Mouse (Mus musculus) right cerebral cortex, postnatal 36 days (tissue): Measurements from ENCODE around the gene Kcnb1.

Source experiments
- DNase-seq, 2 experiments: peaks; one replicate each; pipeline ENCODE4 v3.0.0; 2022; ENCODE audit warnings: low spot score in 2 of 2, mixed read lengths in 1 of 2

The Kcnb1 gene

GRCm38 (mm10) chr2:167079535-167080257, 110.3 kb downstream of the Kcnb1 start:
- peak; percentile 77 to 84 for DNase-seq

GRCm38 (mm10) chr2:167078931-167079495, 110.9 kb downstream of the Kcnb1 start:
- DNase-seq = peak; percentile 37 to 47

- DNase-seq = no peak
These were observed 111.5 kb downstream of the Kcnb1 start for GRCm38 (mm10) chr2:167078486-167078885.

GRCm38 (mm10) chr2:167077199-167077962, 112.6 kb downstream of the Kcnb1 start:
- no peak for DNase-seq

GRCm38 (mm10) chr2:167076759-167077158, 113.2 kb downstream of the Kcnb1 start:
- DNase-seq = no peak

GRCm38 (mm10) chr2:167076352-167076751, 113.6 kb downstream of the Kcnb1 start:
- no peak for DNase-seq

- DNase-seq = no peak
These were observed 115.4 kb downstream of the Kcnb1 start for GRCm38 (mm10) chr2:167074587-167074986.

- DNase-seq = peak; percentile 94
These were observed 118.0 kb downstream of the Kcnb1 start for GRCm38 (mm10) chr2:167071641-167072601.

- DNase-seq = no peak
These were observed 118.7 kb downstream of the Kcnb1 start for GRCm38 (mm10) chr2:167071266-167071640.

GRCm38 (mm10) chr2:167070341-167070740, 119.6 kb downstream of the Kcnb1 start:
- no peak for DNase-seq

GRCm38 (mm10) chr2:167067575-167067974, 122.4 kb downstream of the Kcnb1 start:
- no peak for DNase-seq

GRCm38 (mm10) chr2:167066528-167067516, 123.1 kb downstream of the Kcnb1 start:
- DNase-seq = no peak

- no peak for DNase-seq
These were observed 123.9 kb downstream of the Kcnb1 start for GRCm38 (mm10) chr2:167066031-167066430.

GRCm38 (mm10) chr2:167064601-167065295, 125.2 kb downstream of the Kcnb1 start:
- no peak for DNase-seq

GRCm38 (mm10) chr2:167063906-167064496, 126.0 kb downstream of the Kcnb1 start:
- no peak for DNase-seq

GRCm38 (mm10) chr2:167062965-167063880, 126.7 kb downstream of the Kcnb1 start, which contains the start of gene Znfx1:
TSS of gene Znfx1 (minus strand) at chr2:167063015.
- DNase-seq = peak; percentile 93 to 94

- DNase-seq = peak; percentile 79 to 87
These were observed 127.5 kb downstream of the Kcnb1 start for GRCm38 (mm10) chr2:167062497-167062911.

GRCm38 (mm10) chr2:167061381-167062034, 128.4 kb downstream of the Kcnb1 start:
- DNase-seq = no peak
